Mouse (Mus musculus): ENCODE measurements around the gene Disc1.

Disc1 gene

GRCm38 (mm10) chr8:125270292-125270691 is 216.3 kb downstream of the Disc1 start:
- no peak for DNase-seq (ENCODE audit: low spot score)

- DNase-seq (ENCODE audit: low spot score), result no peak
Observed at GRCm38 (mm10) chr8:125271357-125271756, 217.4 kb downstream of the Disc1 start.

- DNase-seq (ENCODE audit: low spot score), result no peak
Observed at GRCm38 (mm10) chr8:125272089-125272866, 218.3 kb downstream of the Disc1 start.

- DNase-seq (ENCODE audit: low spot score), result no peak
Observed at GRCm38 (mm10) chr8:125277071-125277682, 223.2 kb downstream of the Disc1 start.

GRCm38 (mm10) chr8:125279156-125279555 is 225.2 kb downstream of the Disc1 start:
- DNase-seq (ENCODE audit: low spot score), result no peak

DNA sequence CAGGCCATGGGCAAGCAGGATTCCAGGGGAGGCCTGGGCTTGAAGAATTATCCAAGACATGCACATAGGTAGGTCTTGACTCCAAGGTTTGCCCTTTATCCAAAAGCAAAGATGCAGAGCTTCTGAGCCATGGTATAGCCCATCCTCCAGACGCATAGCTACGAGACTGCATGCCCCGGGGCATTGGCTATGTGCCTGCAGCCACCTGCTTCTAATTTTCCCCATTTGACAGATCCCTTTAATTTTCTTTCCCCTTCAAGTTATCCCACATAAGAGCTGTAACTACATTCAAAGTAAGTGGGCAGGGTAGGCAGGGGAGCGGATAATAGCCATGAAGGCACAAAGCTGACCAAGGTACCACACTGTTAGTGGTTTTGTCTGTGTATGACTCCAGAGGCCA is 225.9 kb downstream of the Disc1 start:
- no peak for DNase-seq (ENCODE audit: low spot score)

DNA sequence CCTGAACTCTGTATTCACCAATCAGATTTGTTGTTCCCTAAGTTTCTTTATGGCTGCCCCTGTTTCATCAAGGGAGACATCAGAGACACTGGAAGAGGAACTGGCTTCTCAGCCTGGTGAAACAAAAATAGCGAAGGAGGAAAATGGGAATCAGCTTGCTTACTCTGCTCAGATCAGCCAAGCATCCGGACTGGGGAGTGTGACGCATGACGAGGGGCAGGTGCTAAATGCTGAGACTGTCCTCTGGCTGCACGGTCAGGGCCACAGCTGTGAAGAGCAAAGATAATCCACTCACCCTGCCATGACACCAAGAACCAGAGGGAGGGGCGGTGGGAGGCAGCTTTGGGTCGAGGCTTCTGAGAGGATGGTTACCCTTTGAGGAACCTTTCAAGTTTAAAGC is 228.5 kb downstream of the Disc1 start:
- no peak for DNase-seq (ENCODE audit: low spot score)

- DNase-seq (ENCODE audit: low spot score), result no peak
Observed at GRCm38 (mm10) chr8:125283542-125283941, 229.5 kb downstream of the Disc1 start.

GRCm38 (mm10) chr8:125284875-125285274 is 230.9 kb downstream of the Disc1 start:
- DNase-seq (ENCODE audit: low spot score), result no peak

DNA sequence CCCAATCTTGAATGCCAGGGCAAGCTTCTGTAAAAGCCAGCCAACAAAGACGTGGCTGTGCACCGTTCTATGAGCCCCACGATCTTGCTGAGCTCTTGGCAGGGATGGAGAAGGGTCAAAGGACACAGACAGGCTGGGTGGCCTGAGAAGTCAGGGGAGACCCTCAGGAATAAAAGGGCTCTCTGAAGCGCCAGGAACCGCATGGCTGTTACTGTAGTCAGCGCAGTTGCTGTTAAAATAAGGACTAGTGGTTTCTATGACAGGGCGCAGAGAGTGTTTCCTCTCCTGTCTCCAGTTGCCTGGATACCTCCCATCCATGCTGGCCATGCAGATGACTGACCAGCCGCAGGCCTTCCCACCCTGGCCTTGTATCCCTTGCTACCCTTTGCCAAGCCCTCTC is 231.4 kb downstream of the Disc1 start:
- no peak for DNase-seq (ENCODE audit: low spot score)

DNA sequence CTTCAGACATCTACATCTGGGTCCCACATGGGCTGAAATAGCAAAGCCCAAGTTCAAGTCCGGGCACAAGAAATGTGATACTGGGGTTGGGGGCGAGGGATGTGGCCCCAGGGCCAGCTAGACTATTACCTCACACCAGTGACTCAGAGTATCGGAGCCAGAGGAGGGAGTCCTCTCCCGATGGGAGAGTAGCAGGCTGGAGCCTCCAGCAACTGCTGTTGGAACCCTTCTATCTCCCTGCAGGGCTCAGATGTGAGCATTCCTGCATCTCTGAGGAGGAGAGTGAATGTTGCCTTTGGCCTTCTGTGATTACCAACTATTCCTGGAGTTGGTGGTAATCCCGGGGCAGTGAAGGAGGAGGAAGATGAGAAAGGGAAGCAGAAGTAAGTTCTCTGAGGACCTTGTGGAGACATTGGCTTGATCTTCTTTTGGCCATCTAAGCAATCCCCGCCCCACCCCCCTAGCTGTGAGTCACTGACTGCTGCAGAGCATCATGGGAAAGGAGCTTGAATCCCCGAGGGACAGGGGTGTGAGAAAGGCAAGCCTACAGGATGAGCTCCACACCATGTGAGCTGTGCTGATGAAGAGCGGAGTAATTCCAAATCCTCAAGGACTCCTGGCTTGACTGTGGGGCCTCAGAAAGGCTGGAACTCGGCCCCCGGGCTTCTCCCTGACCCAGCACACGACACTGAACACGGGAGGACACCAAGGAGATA is 232.1 kb downstream of the Disc1 start:
- peak; percentile 1 for DNase-seq (ENCODE audit: low spot score)

DNA sequence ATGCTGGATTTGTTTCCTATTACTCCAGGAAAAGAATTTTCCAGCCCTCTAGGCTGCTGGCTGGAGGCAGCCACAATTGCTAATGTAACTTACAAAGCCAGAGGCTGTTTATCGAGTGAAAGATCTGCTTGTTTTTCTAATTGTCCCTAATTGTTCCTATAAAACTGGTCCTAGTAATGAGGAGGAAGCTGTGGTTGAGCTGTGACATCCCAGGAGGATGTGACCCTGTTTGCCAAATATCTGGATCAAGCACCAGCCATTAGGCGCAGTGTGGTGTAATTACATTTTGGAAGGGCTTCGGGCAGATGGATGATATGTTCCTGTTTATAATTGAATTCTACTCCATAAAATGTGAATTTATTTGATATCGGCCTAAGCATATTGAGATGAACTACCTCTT is 233.3 kb downstream of the Disc1 start:
- no peak for DNase-seq (ENCODE audit: low spot score)

DNA sequence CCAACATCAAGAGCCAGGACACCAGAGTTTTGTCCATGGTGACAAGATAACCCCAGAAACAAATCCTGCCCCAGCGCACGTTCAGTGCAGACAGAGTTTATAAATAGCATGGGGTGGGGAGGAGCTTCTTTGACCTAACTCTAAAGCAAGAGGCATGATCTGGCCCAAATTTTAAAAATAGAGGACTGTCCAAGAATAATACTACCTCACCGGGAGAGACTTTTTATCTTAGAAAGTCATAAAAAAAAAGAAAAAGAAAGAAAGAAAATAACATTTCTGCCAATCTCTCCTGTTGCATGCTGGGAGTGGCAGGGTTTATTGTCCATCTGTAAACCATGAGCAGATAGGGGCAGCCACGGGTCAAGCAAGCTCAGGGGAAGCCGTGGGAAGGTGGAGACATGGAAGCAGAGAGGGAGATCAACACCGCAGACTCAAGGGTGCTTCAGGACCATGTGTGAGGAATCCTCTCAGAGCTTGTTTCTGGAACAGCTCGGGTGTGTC is 233.9 kb downstream of the Disc1 start:
- no peak for DNase-seq (ENCODE audit: low spot score)

- no peak for DNase-seq (ENCODE audit: low spot score)
Observed at GRCm38 (mm10) chr8:125291506-125291905, 237.5 kb downstream of the Disc1 start.

DNA sequence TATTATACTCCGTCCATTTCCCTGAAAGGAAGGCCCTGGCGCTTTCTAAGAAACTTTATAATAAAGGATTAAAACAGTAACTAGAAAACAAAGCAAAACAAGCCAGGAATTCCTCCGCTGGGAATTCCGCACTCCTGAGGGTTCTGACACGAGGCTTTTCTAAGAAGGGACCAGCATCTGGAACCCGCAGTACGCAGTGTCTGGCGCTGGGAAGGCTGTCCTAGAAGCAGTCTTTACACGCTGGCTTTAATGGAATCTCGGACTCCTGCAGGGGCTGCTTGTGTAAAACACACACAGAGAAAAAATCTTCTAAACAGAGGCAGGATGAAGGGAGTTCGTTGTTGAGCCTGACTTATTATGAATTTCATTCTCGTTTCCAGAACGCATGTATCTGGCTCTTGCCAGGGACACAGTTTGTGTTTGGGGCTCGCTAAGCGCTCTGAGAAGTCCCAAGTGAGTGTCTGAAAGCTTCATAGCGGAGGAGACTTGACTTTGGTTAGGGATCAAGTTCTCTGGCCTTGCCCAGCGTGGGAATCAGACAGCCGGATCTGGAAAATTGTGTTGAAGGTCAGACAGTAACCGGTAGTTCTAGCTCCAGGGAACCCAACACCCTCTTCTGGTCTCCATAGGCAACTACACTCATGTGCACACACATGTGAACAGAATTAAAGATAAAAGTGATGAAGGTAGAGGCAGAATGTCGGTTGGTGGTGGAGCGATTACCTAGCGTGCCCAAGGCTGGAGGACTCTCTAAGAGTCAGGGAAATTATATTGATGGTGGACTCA is 238.1 kb downstream of the Disc1 start:
- no peak for DNase-seq (ENCODE audit: low spot score)

- DNase-seq (ENCODE audit: low spot score), result no peak
Observed at GRCm38 (mm10) chr8:125292933-125293591, 239.1 kb downstream of the Disc1 start.

DNA sequence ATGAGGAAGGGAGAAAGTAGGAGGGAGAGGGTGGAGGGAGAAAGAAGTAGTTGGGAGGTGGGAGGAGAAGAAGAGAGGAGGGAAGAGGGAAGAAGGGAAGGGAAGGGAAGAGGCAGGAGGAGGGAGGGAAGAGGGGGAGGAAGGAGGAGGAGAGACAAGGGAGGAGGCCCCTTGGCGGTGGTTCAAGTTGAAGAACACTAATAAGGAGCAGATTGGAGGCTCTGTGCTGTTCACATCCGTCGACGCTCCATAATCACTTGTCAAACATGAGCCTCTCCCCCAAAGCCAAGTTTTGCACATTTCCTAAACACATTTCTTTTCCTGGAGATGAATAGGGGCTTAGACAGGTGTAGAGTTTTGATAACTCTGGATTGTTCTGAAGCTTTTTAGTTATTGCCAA is 245.3 kb downstream of the Disc1 start:
- no peak for DNase-seq (ENCODE audit: low spot score)

DNA sequence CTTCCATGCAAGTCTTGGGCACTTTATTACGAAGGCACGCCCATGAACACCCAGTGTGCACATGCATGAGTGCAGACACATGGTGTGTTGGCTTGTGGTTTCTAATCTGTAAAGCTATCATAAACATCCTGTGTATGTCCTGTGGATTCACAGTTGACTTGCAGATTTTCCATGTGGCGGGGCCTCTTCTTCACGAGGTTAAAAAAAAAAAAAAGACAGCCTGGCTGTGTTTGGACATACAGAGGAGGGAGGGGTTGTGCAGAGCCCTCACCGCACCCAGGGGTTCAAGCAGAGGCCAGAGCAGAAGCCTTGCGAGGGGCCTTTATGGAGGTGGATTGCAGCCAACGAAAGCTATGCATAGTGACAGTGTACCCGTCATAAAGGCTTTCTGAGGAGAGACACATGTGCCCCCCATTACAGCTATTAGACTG is 248.0 kb downstream of the Disc1 start:
- no peak for DNase-seq (ENCODE audit: low spot score)

DNA sequence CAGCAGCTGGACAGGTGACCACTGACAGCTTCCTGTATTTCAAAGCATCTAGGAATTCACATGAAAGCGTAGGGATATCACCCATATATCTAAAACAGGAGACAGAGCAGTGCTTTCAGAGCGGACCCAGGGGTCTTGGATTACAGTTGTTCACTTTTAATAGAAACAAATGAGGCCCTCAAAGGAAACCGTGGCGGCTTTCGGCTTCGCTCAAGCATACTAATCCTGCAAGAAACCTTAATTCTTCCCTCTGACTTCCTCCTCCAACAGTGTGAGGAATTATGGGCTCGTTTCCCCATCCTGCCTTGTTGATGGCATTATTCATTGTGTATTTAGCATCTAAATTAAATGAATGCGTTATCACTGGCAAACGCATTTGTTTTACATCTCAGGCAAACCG is 252.7 kb downstream of the Disc1 start:
- DNase-seq (ENCODE audit: low spot score), result no peak

GRCm38 (mm10) chr8:125309985-125310384 is 256.0 kb downstream of the Disc1 start:
- DNase-seq (ENCODE audit: low spot score), result no peak
